Mouse (Mus musculus) CH12.LX (cell line): ENCODE data around the gene Trhr2.

Experiments used
- CHD1 ChIP-seq: IDR thresholded peaks from 2 replicates; pipeline ENCODE4 v1.6.1; 2012; ENCODE audit warnings: low read depth, low read length, improper control_type of control experiment, inconsistent platforms
- CTCF ChIP-seq, 2 experiments: IDR thresholded peaks in 1 of 2; conservative IDR thresholded peaks in 1 of 2; 2 replicates each; pipeline ENCODE4 v1.5.1; 2011 to 2012; ENCODE audit warnings: low read depth in 2 of 2, low read length in 2 of 2, improper control_type of control experiment in 1 of 2, inconsistent platforms in 1 of 2, mild to moderate bottlenecking in 1 of 2, moderate library complexity in 1 of 2
- ETS1 ChIP-seq: conservative IDR thresholded peaks from 2 replicates; pipeline ENCODE4 v1.6.1; 2012; ENCODE audit warnings: low read depth, mild to moderate bottlenecking, inconsistent platforms, low read length, improper control_type of control experiment, moderate library complexity
- NELFE ChIP-seq: IDR thresholded peaks from 2 replicates; pipeline ENCODE4 v1.6.1; 2011; ENCODE audit warnings: low read depth, low read length, improper control_type of control experiment
- POLR2A ChIP-seq: IDR thresholded peaks from 2 replicates; pipeline ENCODE4 v1.6.1; 2011; ENCODE audit warnings: low read depth, mild to moderate bottlenecking, improper control_type of control experiment, low read length
- RCOR1 ChIP-seq: conservative IDR thresholded peaks from 2 replicates; pipeline ENCODE4 v1.6.1; 2012; ENCODE audit warnings: low read depth, mild to moderate bottlenecking, inconsistent platforms, low read length, improper control_type of control experiment
- ZMIZ1 ChIP-seq: IDR thresholded peaks from 2 replicates; pipeline ENCODE4 v1.6.1; 2012; ENCODE audit warnings: low read depth, mild to moderate bottlenecking, inconsistent platforms, low read length, improper control_type of control experiment

DNA sequence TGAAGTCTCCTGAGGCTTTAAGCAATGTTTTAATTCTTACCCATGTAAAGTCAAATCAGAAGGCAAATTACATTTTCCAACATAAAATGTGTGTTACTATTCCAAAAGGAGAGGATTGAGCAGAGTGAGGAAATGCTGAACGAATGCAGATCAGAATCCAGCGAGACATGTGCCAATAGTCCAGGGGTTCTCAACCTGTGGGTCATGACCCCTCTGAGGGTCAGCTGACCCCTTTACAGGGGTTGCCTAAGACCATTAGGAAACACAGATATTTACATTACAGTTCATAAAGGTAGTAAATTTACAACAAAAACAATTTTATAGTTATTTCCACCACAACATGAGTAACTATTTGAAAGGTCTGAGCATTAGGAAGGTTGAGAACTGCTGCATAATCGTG is 30.2 kb upstream of the Trhr2 start:
- TF ChIP-seq CHD1 (no peak), CTCF (conservative IDR thresholded peaks at IDR 0.05 in 1 of 2, IDR thresholded peaks at IDR 0.05 in 1 of 2; ENCODE audit: low read depth in 2 of 2, low read length in 2 of 2) (no peak), NELFE (no peak), RCOR1 (no peak), ZMIZ1 (no peak), ETS1 (no peak), POLR2A (no peak)
